Mouse (Mus musculus) hindbrain, embryonic 16.5 days (tissue): ENCODE measurements around the gene Tfcp2. TPM values are rescaled to one million over a fixed set of nuclear protein-coding genes. Genes with fewer than 3 reads are reported as not detected.

Source experiments
- ATAC-seq: fragments of 200-750 bp; cut with Nextera tagmentation; 2 replicates; pipeline ENCODE4 v1.8.0; 2017; ENCODE audit warnings: moderate TSS enrichment, moderate library complexity
- H3K27ac ChIP-seq: fragments of 300-500 bp; sonication (generic); 2 replicates; pipeline ENCODE4 v1.5.1; 2014; ENCODE audit warnings: low read depth, mild to moderate bottlenecking, control low read depth, low read length, moderate library complexity
- H3K27me3 ChIP-seq: fragments of 300-500 bp; sonication (generic); replicated peaks from 2 replicates; pipeline ENCODE4 v1.6.1; 2014; ENCODE audit warnings: low read length; ENCODE audit not compliant: control insufficient read depth, insufficient read depth
- H3K36me3 ChIP-seq: fragments of 300-500 bp; sonication (generic); 2 replicates; pipeline ENCODE4 v1.6.1; 2014; ENCODE audit warnings: mild to moderate bottlenecking, low read length, moderate library complexity, mixed read lengths; ENCODE audit not compliant: control insufficient read depth, insufficient read depth
- H3K4me1 ChIP-seq: fragments of 300-500 bp; sonication (generic); 2 replicates; pipeline ENCODE4 v1.6.1; 2014; ENCODE audit warnings: low read depth, low read length; ENCODE audit not compliant: control insufficient read depth, insufficient read depth
- H3K4me2 ChIP-seq: fragments of 300-500 bp; sonication (generic); 2 replicates; pipeline ENCODE4 v1.6.1; 2014; ENCODE audit warnings: mild to moderate bottlenecking, low read length, control low read depth, moderate library complexity
- H3K4me3 ChIP-seq: fragments of 300-500 bp; sonication (generic); 2 replicates; pipeline ENCODE4 v1.5.1; 2014; ENCODE audit warnings: mild to moderate bottlenecking, low read length, control low read depth, moderate library complexity
- H3K9ac ChIP-seq: fragments of 300-500 bp; sonication (generic); 2 replicates; pipeline ENCODE4 v1.6.1; 2014; ENCODE audit warnings: low read depth, mild to moderate bottlenecking, control low read depth, low read length, moderate library complexity
- H3K9me3 ChIP-seq: fragments of 300-500 bp; sonication (generic); 2 replicates; pipeline ENCODE4 v1.6.1; 2014; ENCODE audit warnings: mild to moderate bottlenecking, low read length, moderate library complexity; ENCODE audit not compliant: control insufficient read depth
- WGBS: fragments of 180-500 bp; shearing (Covaris S2); extraction: QIAGEN DNeasy Blood & Tissue Kit; methylation state at CpG from one replicate; pipeline ENCODE4 v1.1.7; 2014; 5-methylcytosine and 5-hydroxymethylcytosine counted together
- polyA plus RNA-seq: library from polyadenylated mRNA; unstranded; fragments of >200 nt; fragmentation: Nextera tagmentation; extraction: Ambion mirVana; gene quantifications from 2 replicates; pipeline ENCODE4 v1.2.1, GENCODE M21; 2015

Tfcp2 gene
- polyA plus RNA-seq, result 32.4 and 37.4 TPM in 2 replicates

- peak; percentile 100 for ATAC-seq
- H3K4me3 ChIP-seq, result peak within 1 kb of the TSS; percentile 98
- peak within 1 kb of the TSS; percentile 92 for H3K27ac ChIP-seq
- peaks cover 15% of the 10 kb centered on the region for H3K4me1 ChIP-seq
- no peaks in the 10 kb centered on the region for H3K27me3 ChIP-seq
- peak within 1 kb of the TSS; percentile 95 for H3K4me2 ChIP-seq
- peak within 1 kb of the TSS; percentile 92 for H3K9ac ChIP-seq
- under 1% methylated on average over 82 of the region's 84 CpGs for whole genome bisulfite sequencing
- H3K36me3 ChIP-seq, result no peaks in the 10 kb centered on the region
- no peaks in the 10 kb centered on the region for H3K9me3 ChIP-seq
These were observed at the start of gene Tfcp2 for GRCm38 (mm10) chr15:100551326-100552307. Gene Tfcp2 (minus strand): TSS chr15:100552008.

GRCm38 (mm10) chr15:100600696-100601272 is 49.0 kb upstream of the Tfcp2 start:
- H3K9ac ChIP-seq, result no peak overlapping the region; the same call in 1 of the 2 replicates
- H3K27ac ChIP-seq, result no peak overlapping the region
- H3K36me3 ChIP-seq, result no peaks in the 10 kb centered on the region
- H3K9me3 ChIP-seq, result no peaks in the 10 kb centered on the region
- no peak overlapping the region for H3K4me3 ChIP-seq
- H3K4me1 ChIP-seq, result peaks cover 13% of the 10 kb centered on the region
- no peak for ATAC-seq
- peak overlapping the region; percentile 95 for H3K4me2 ChIP-seq
- H3K27me3 ChIP-seq, result 0 out of 2 replicates have a peak, but pooled peaks cover 2% of the 10 kb centered on the region
- WGBS, result 19% methylated on average over 21 of the region's 21 CpGs

GRCm38 (mm10) chr15:100600047-100600695 is 48.4 kb upstream of the Tfcp2 start:
- peak overlapping the region; percentile 97 for H3K9ac ChIP-seq
- no peaks in the 10 kb centered on the region for H3K9me3 ChIP-seq
- peak overlapping the region; percentile 95 for H3K4me3 ChIP-seq
- H3K36me3 ChIP-seq, result no peaks in the 10 kb centered on the region
- peaks cover 13% of the 10 kb centered on the region for H3K4me1 ChIP-seq
- peak overlapping the region; percentile 76 for H3K27ac ChIP-seq
- H3K4me2 ChIP-seq, result peak overlapping the region; percentile 95
- 1% methylated on average over 29 of the region's 35 CpGs for WGBS
- peak; percentile 61 for ATAC-seq
- H3K27me3 ChIP-seq, result 0 out of 2 replicates have a peak, but pooled peaks cover 2% of the 10 kb centered on the region

- H3K4me2 ChIP-seq, result peak within 1 kb of the TSS; percentile 95
- peak within 1 kb of the TSS; percentile 76 for H3K27ac ChIP-seq
- H3K4me1 ChIP-seq, result peaks cover 10% of the 10 kb centered on the region
- peak within 1 kb of the TSS; percentile 97 for H3K9ac ChIP-seq
- peak within 1 kb of the TSS; percentile 95 for H3K4me3 ChIP-seq
- H3K27me3 ChIP-seq, result 0 out of 2 replicates have a peak, but pooled peaks cover 2% of the 10 kb centered on the region
- H3K36me3 ChIP-seq, result no peaks in the 10 kb centered on the region
- H3K9me3 ChIP-seq, result no peaks in the 10 kb centered on the region
- WGBS, result under 1% methylated on average over 59 of the region's 76 CpGs
- peak; percentile 78 for ATAC-seq
These were observed 47.7 kb upstream of the Tfcp2 start, which contains the start of gene Pou6f1 for GRCm38 (mm10) chr15:100599276-100600046. Gene Pou6f1 (minus strand): TSS chr15:100599984.

GRCm38 (mm10) chr15:100598883-100599275 is 47.1 kb upstream of the Tfcp2 start:
- under 1% methylated on average over 12 of the region's 12 CpGs for WGBS
- Histone ChIP-seq H3K27me3 (0 out of 2 replicates have a peak, but pooled peaks cover 2% of the 10 kb centered on the region), H3K4me2 (peak overlapping the region; percentile 95), H3K9me3 (no peaks in the 10 kb centered on the region), H3K9ac (peak overlapping the region; percentile 97), H3K27ac (peak overlapping the region; percentile 76), H3K36me3 (no peaks in the 10 kb centered on the region), H3K4me1 (peaks cover 10% of the 10 kb centered on the region), H3K4me3 (peak overlapping the region; percentile 95)
- ATAC-seq, result peak; percentile 44

- Histone ChIP-seq H3K4me3 (peak overlapping the region; percentile 95), H3K27me3 (no peaks in the 10 kb centered on the region), H3K9me3 (no peaks in the 10 kb centered on the region), H3K36me3 (no peaks in the 10 kb centered on the region), H3K27ac (peak overlapping the region; percentile 76; the same call in 1 of the 2 replicates), H3K4me2 (peak overlapping the region; percentile 95), H3K9ac (peak overlapping the region; percentile 97), H3K4me1 (peaks cover 10% of the 10 kb centered on the region)
- 26% methylated on average over 9 of the region's 9 CpGs for WGBS
- no peak for ATAC-seq
These were observed 46.6 kb upstream of the Tfcp2 start for GRCm38 (mm10) chr15:100598287-100598882.

- Histone ChIP-seq H3K27ac (no peak overlapping the region), H3K9me3 (no peaks in the 10 kb centered on the region), H3K4me3 (no peak overlapping the region), H3K27me3 (no peaks in the 10 kb centered on the region), H3K4me1 (no peaks in the 10 kb centered on the region), H3K36me3 (peaks cover 11% of the 10 kb centered on the region), H3K4me2 (no peak overlapping the region), H3K9ac (no peak overlapping the region)
- no peak for ATAC-seq
- WGBS, result 84% methylated on average over 6 of the region's 6 CpGs
These were observed 41.0 kb upstream of the Tfcp2 start for GRCm38 (mm10) chr15:100592817-100593216.

GRCm38 (mm10) chr15:100590436-100590835 is 38.6 kb upstream of the Tfcp2 start:
- H3K9me3 ChIP-seq, result no peaks in the 10 kb centered on the region
- H3K4me3 ChIP-seq, result no peak overlapping the region
- H3K4me1 ChIP-seq, result no peaks in the 10 kb centered on the region
- 74% methylated on average over 8 of the region's 8 CpGs for WGBS
- no peak for ATAC-seq
- no peak overlapping the region for H3K27ac ChIP-seq
- H3K36me3 ChIP-seq, result peaks cover 29% of the 10 kb centered on the region
- no peak overlapping the region for H3K4me2 ChIP-seq
- no peak overlapping the region for H3K9ac ChIP-seq
- H3K27me3 ChIP-seq, result no peaks in the 10 kb centered on the region
